Mouse (Mus musculus): ENCODE results near the gene Cdc42se1.

- TF ChIP-seq CTCF (IDR thresholded peaks at IDR 0.05; ENCODE audit: borderline replicate concordance, control insufficient read depth, extremely low read depth, insufficient read depth, low read length, poor library complexity) (no peak), POLR2A (IDR thresholded peaks at IDR 0.05; ENCODE audit: control insufficient read depth, extremely low read depth, insufficient read depth, low read length, poor library complexity) (no peak)
Observed at GRCm38 (mm10) chr3:95208286-95208685, 20.2 kb upstream of the Cdc42se1 start.

Measured in thymus, adult 2 months (tissue).